Mouse (Mus musculus) liver, embryonic 14.5 days (tissue): ENCODE measurements at regions not wholly inside any gene's neighbourhood (a gene's known extent, or its start where the extent isn't known, plus 50 kb on each side); places are given as distances from the start of the nearest gene placed in this dataset.

Experiments
- ATAC-seq: fragments of 200-750 bp; cut with Nextera tagmentation; 2 replicates; pipeline ENCODE4 v1.8.0; 2017; ENCODE audit warnings: moderate number of reproducible peaks, mild to moderate bottlenecking, moderate library complexity; ENCODE audit not compliant: insufficient read depth
- DNase-seq, 3 experiments: peaks; one replicate each; pipeline ENCODE4 v3.0.0-alpha.2; 2012 to 2013; ENCODE audit warnings: low read depth in 3 of 3, low spot score in 3 of 3
- H3K27ac ChIP-seq: fragments of 300-500 bp; sonication (generic); 2 replicates; pipeline ENCODE4 v1.5.1; 2014; ENCODE audit warnings: moderate library complexity, mild to moderate bottlenecking, control low read depth, inconsistent platforms
- H3K27me3 ChIP-seq: fragments of 300-500 bp; sonication (generic); 2 replicates; pipeline ENCODE4 v1.6.1; 2014; ENCODE audit warnings: mild to moderate bottlenecking, low read length, moderate library complexity; ENCODE audit not compliant: control insufficient read depth, insufficient read depth
- H3K36me3 ChIP-seq: fragments of 300-500 bp; sonication (generic); replicated peaks from 2 replicates; pipeline ENCODE4 v1.6.1; 2014; ENCODE audit warnings: low read depth; ENCODE audit not compliant: control insufficient read depth, insufficient read depth
- H3K4me1 ChIP-seq, 2 experiments: fragments of 200-500 bp in 1 of 2; fragments of 300-500 bp in 1 of 2; sonication (generic) in 1 of 2; replicated peaks; 2 replicates each; pipeline ENCODE4 v1.6.1; 2012 to 2014; ENCODE audit warnings: antibody characterized with exemption in 1 of 2, inconsistent platforms in 1 of 2, low read length in 1 of 2; ENCODE audit not compliant: control insufficient read depth in 2 of 2, insufficient read depth in 2 of 2
- H3K4me2 ChIP-seq: fragments of 300-500 bp; sonication (generic); 2 replicates; pipeline ENCODE4 v1.6.1; 2014; ENCODE audit warnings: low read depth, mild to moderate bottlenecking, control low read depth, moderate library complexity
- H3K4me3 ChIP-seq, 2 experiments: fragments of 200-500 bp in 1 of 2; fragments of 300-500 bp in 1 of 2; sonication (generic) in 1 of 2; 2 replicates each; pipeline ENCODE4 v1.5.1; 2012 to 2014; ENCODE audit warnings: low read depth in 2 of 2, low read length in 2 of 2, mild to moderate bottlenecking in 2 of 2, control low read depth in 1 of 2, inconsistent platforms in 1 of 2, moderate library complexity in 1 of 2; ENCODE audit not compliant: insufficient read depth in 1 of 2
- H3K9ac ChIP-seq: fragments of 300-500 bp; sonication (generic); replicated peaks from 2 replicates; pipeline ENCODE4 v1.6.1; 2014; ENCODE audit warnings: mild to moderate bottlenecking, control low read depth, moderate library complexity
- H3K9me3 ChIP-seq: fragments of 300-500 bp; sonication (generic); 2 replicates; pipeline ENCODE4 v1.6.1; 2016; ENCODE audit warnings: low read length, mixed read lengths; ENCODE audit not compliant: control insufficient read depth
- CTCF ChIP-seq: IDR thresholded peaks from 2 replicates; pipeline ENCODE4 v1.5.1; 2016; ENCODE audit warnings: antibody characterized with exemption, low read depth, control low read depth
- EP300 ChIP-seq: IDR thresholded peaks from 2 replicates; pipeline ENCODE4 v1.6.1; 2016; ENCODE audit warnings: antibody characterized with exemption, low read depth
- WGBS: fragments of 180-500 bp; shearing (Covaris S2); extraction: QIAGEN DNeasy Blood & Tissue Kit; methylation state at CpG from one replicate; pipeline ENCODE4 v1.1.7; 2014; ENCODE audit not compliant: insufficient replicate concordance; 5-methylcytosine and 5-hydroxymethylcytosine counted together

DNA sequence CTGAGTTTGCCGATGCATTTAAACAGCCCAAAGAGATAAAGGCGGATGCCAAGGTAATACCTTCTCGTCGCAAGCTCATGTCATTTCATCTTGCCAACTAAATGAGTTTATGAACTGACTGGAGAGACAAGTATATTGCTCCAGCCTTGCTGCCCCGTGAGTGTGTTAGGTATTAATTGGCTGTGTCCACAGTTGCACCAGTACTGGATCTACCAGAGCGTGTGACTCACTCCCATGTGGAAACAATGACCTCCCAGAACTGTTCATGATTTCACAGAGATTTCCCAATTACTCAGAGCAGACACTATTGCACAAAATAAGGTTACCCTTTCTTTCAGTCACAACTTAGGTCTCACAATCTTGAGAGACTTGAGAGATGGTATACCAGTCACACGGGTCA lies 179.8 kb upstream of the Adgrl2 start:
- Histone ChIP-seq H3K27me3 (no peaks in the 10 kb centered on the region), H3K9me3 (no peaks in the 10 kb centered on the region), H3K4me3 (no peak overlapping the region), H3K4me2 (no peak overlapping the region), H3K27ac (no peak overlapping the region), H3K36me3 (no peaks in the 10 kb centered on the region), H3K9ac (no peak overlapping the region), H3K4me1 (peaks cover 0 to 3% of the 10 kb centered on the region in 2 experiments; a peak in 2 of 4 replicates)
- no peak for ATAC-seq
- no peak for TF ChIP-seq EP300
- TF ChIP-seq CTCF, result no peak
- peak in 1 of 3 experiments; percentile 14 for DNase-seq
- whole genome bisulfite sequencing, result 72% methylated on average over 7 of the region's 7 CpGs

- Histone ChIP-seq H3K4me3 (no peak overlapping the region), H3K4me1 (peaks cover 0 to 3% of the 10 kb centered on the region in 2 experiments; a peak in 2 of 4 replicates), H3K9me3 (no peaks in the 10 kb centered on the region), H3K36me3 (no peaks in the 10 kb centered on the region), H3K27me3 (no peaks in the 10 kb centered on the region), H3K9ac (no peak overlapping the region), H3K4me2 (no peak overlapping the region), H3K27ac (no peak overlapping the region)
- peak in 1 of 3 experiments; percentile 3 for DNase-seq
- ATAC-seq, result peak; percentile 53
- TF ChIP-seq EP300, result no peak
- TF ChIP-seq CTCF, result no peak
- 60% methylated on average over 12 of the region's 12 CpGs for WGBS
These were observed 179.1 kb upstream of the Adgrl2 start for GRCm38 (mm10) chr3:149169442-149169841.

GRCm38 (mm10) chr3:149167997-149168396 lies 177.6 kb upstream of the Adgrl2 start:
- Histone ChIP-seq H3K27me3 (no peaks in the 10 kb centered on the region), H3K36me3 (no peaks in the 10 kb centered on the region), H3K9ac (no peak overlapping the region), H3K27ac (no peak overlapping the region), H3K9me3 (no peaks in the 10 kb centered on the region), H3K4me2 (no peak overlapping the region), H3K4me1 (peaks cover 0 to 3% of the 10 kb centered on the region in 2 experiments; a peak in 2 of 4 replicates), H3K4me3 (no peak overlapping the region)
- DNase-seq (no peak), ATAC-seq (no peak)
- 58% methylated on average over 3 of the region's 3 CpGs for WGBS
- TF ChIP-seq CTCF (no peak), EP300 (no peak)

- Histone ChIP-seq H3K27me3 (no peaks in the 10 kb centered on the region), H3K27ac (no peak overlapping the region), H3K9ac (no peak overlapping the region), H3K4me3 (no peak overlapping the region), H3K9me3 (no peaks in the 10 kb centered on the region), H3K36me3 (no peaks in the 10 kb centered on the region), H3K4me1 (no peaks in the 10 kb centered on the region), H3K4me2 (no peak overlapping the region)
- no peak for DNase-seq
- TF ChIP-seq EP300 (no peak), CTCF (no peak)
- WGBS, result 71% methylated on average over 4 of the region's 4 CpGs
- no peak for ATAC-seq
These were observed 174.4 kb upstream of the Adgrl2 start for GRCm38 (mm10) chr3:149164804-149165203.

- H3K9ac ChIP-seq, result no peak overlapping the region
- no peak for DNase-seq
- no peak overlapping the region for H3K4me3 ChIP-seq
- no peaks in the 10 kb centered on the region for H3K36me3 ChIP-seq
- H3K27me3 ChIP-seq, result no peaks in the 10 kb centered on the region
- ATAC-seq, result no peak
- H3K4me1 ChIP-seq, result no peaks in the 10 kb centered on the region
- no peak for TF ChIP-seq EP300
- TF ChIP-seq CTCF, result no peak
- WGBS, result 35% methylated on average over 6 of the region's 6 CpGs
- no peaks in the 10 kb centered on the region for H3K9me3 ChIP-seq
- H3K4me2 ChIP-seq, result no peak overlapping the region
- H3K27ac ChIP-seq, result no peak overlapping the region
These were observed 173.2 kb upstream of the Adgrl2 start for GRCm38 (mm10) chr3:149163591-149163990.
